Mouse (Mus musculus) adrenal gland, postnatal 4 days (tissue): Measurements from ENCODE around the gene Ak5. TPM values are rescaled to one million over a fixed set of nuclear protein-coding genes. Genes with fewer than 3 reads are reported as not detected.
"Not testable (repeated sequence)": the region's sequence is repeated elsewhere in the genome, so short reads cannot be mapped to it uniquely, and the experiment has no call there.

Source experiments
- DNase-seq, 2 experiments: peaks; one replicate each; pipeline ENCODE4 v3.0.0; 2021 to 2022; ENCODE audit warnings: low spot score in 2 of 2, mixed read lengths in 2 of 2
- total RNA-seq, 2 experiments: library from RNA; stranded (reverse); gene quantifications; 2 replicates each; pipeline ENCODE4 v1.2.3; 2021

The Ak5 gene
- total RNA-seq, 2 experiments from 2014 or later = 4.6 to 5.2 TPM

DNA sequence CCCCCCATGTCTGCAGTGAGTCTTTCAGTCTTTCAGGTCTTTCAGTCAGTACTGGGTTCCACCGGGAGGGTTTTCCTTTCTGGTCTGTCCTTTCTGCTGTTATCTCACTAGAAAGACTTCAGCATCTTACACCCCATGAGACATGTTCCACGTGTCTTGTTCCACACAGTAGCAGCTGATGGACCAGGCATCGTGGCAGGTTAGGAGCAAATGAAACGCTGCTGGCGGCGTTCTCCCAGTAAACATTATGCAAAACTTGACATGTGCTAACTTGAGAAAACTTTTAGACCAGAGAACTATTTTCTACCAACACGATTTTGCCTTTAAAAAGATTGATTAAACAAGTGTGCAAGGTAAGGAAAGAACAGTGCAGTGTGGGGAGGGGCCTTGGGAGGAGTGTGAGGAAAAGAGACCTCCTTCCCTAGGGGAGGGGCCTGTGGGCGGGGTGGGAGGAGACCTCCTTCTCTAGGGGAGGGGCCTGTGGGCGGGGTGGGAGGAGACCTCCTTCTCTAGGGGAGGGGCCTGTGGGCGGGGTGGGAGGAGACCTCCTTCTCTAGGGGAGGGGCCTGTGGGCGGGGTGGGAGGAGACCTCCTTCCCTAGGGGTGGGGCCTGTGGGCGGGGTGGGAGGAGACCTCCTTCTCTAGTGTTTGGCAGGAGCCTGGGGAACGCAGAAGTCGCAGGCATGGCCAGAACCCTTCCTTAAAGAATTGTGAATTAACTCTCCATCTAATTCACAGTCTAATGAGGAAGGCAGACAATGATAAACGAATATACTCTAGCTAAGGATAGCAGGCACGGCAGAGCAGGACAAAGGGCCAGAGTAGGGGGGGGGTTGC is 189.3 kb downstream of the Ak5 start:
- no peak for DNase-seq

DNA sequence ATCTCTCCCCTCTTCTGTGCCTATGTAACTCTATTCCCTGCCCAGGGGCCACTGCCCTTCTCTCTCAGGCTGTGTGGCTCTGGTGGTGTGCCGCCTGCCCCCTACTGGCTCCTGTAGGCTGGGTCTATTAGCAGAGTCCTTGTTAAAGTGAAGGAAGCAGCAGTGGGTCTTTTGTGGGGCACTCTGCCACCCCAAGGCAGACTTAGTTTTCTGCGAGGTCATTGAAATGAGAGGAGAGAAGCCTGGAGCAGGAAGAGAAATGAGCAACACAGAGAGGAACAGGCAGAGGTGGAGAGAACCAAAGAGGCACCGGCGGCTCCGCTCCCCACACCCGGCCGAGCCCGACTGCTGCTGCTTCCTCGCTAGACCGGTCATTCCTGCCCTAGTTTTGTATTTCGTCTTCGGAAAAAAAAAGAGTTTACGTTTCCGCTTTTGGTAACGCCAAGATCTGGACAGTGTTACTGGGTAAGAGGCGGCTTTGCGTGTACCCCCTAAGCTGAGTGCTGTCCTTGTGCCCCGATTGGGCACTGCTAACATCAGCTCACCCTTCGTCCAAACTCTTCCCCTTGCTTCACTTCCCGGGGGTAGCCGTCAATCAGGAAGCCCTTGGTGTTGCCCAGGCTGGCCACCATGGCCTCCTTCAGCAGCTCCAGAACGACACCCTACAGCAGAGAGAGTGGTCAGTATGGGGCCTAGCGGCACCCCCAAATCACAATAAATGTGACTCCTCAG is 190.2 kb downstream of the Ak5 start:
- peak in 1 of 2 experiments; percentile 36 for DNase-seq

DNA sequence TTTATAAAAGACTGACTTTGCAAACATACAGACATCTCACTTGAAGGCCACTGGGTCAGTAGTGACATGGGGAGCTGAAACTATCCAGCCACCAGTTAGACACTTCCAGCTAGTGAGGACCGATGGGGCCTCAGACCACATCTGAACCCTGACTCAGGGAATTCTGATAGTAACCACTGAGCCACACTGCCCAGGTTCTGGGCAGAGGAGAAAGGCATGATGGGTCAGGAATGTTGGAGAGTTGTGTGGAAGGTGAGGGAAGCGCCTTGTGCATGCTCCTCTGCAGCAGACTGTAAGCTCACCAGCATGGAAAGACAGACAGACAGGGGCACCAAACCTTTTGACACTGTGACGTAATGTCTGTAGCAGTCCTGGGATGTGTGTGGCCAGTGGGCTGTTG is 192.3 kb downstream of the Ak5 start:
- no peak for DNase-seq

DNA sequence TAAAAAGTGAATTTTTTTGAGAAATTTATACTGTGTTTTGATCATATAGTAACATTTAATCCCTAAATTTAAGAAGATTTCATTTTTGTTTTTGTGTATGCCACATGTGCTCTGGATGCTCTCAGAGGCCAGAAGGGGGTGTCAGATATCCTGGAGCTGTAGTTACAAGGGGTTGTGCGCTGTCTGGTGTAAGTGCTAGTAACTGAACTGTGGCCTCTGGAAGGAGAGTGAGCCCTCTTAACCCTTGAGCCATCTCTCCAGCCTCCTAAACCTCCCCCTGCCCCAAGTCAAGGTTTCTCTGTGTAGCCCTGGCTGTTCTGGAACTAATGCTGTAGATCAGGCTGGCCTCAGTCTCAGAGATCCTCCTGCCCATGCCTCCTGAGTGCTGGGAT is 192.9 kb downstream of the Ak5 start:
- DNase-seq = no peak

DNA sequence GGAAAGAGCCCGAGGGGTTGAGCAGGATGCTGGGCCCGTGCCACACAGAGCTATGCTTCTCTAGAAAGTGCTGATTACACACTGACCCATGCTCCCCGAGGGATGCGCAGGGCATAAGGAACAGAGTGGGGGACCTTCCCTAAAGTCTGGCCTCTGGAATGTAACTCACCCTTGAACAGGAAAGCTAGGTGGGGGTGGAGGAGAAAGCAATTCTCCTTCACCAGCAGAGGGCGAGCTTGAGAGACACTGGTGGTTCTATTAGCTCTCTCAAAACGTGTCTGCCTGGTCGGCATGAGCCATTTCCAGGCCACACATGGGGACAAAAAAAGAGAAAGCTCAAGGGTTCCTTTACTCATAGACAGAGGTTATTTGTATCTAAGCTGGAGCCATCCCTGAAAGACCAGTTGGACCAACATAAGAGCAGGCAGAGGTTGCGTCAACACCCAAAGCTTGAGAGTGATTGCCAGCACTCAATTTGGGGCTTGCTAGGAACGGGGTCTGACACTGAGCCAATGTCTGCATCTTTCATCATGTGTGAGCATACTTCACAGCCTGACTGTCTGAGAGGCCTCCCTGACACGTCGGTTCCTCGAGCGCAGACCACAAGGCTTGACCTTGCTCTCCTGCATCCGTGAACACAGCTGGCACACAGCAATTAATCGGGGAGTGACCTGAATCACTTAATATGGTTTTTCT is 193.4 kb downstream of the Ak5 start:
- peak in 1 of 2 experiments; percentile 35 for DNase-seq

DNA sequence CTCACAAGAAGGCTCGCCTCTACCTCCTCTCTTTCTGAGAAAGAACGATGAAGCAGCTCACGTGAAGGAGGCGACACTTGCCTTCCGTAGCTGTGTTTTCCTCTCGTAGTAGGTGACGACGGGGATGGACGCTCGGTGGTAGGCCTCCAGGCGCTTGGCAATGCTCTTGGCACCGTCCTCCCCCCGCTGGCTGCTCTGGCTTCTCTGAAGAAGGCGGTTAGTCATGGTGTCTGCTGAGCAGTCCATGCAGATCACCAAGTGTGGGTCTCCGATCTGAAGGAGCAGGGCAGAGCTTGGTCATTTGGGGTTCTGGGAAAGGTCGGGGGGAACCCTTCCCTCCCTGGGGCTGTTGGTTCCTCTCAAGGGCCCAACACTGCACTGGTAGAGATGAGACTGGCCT is 195.5 kb downstream of the Ak5 start:
- DNase-seq = no peak

DNA sequence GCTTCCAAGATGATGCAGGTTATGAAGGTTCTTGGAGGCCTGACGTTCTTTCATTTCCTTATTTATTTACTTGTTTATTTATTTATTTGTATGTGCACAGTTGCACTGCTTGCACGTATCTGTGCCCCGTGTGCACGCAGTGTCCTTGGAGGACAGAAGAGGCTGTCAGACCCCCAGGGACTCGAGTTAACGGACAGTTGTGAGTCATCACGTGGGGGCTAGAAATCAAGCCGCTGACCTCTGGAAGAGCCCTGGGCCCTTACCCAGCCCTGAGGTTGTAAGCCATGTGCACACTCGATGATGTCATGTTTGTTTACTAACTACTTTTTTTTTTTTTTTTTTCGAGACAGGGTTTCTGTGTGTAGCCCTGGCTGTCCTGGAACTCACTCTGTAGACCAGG is 197.8 kb downstream of the Ak5 start:
- DNase-seq = no peak

DNA sequence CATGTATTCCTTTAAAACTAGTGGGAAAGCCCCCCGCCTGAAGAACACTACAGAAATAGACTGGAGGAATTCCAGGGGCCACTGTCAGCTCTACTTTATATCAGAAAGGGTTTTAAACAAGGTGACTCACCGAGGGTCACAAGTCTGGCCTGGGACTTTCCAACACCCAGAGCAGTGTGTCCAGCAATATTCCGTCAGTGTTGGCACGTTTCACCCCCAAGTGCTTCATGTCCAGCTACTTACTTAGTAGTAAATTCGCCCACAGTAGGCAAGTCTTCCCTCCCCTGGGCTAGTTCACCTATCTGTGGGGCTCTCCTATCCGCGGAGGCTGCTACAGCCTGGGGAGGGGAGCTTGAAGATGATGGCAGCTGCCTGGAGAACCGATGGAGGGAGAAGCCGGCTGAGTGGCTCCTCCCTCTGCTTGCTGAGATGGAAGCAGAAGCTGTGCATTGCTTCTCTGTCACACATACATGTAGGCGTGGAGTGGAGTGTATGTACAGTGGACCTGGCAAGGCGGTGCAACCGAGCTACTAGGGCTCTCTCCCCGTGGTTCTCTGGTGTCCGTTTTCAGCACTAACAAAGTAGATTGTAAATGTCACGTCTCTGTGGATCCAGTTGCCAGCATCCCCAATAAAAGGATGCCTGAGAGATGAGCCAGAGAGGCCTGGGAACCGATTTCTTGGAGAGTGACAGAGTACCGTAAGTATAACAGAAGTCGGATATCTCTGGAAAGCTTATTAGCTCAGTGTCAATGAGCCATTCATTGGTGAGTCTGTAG is 198.5 kb downstream of the Ak5 start:
- no peak for DNase-seq

DNA sequence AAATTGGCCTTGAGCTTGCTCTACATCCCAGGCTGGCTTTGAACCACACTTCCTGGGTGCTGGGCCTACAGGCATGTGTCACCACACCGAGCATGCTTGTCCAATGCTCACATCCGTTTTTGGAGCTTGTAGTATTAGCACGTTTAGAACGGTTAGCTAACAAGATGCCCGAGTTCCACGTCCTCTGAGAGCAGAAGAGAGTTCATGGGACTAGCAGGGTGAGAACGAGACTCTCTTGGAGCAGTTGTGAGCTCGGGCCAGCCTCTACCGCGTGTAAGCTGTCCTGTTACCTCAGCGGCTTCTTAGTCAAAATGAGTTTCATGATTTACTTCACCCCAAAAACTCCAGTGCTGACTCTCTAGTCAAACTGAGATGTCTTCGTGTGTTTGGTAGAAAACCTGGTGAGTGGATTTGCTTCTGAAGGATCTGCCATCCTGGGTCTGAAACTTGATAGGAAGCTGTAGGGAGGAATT is 199.6 kb downstream of the Ak5 start:
- no peak for DNase-seq

DNA sequence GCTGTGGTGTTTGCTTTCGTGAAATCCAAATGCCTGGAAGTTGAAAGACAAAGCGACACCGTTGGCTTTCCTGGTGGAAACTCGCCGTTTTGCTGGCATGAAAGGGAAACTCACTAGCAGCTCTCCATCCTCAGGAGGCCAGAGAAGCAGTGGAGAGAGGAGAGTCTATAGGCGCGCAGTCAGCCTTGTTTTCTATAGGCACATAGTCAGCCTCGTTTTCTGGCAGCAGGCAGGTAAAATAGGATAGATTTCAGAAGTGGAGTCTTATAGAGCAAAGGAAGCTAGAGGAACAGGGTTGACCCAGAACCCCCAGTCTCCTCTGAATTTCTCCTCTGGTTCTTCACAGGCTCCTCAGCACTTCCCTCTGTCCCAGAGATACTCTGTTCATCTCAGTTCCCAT is 200.1 kb downstream of the Ak5 start:
- DNase-seq = no peak

DNA sequence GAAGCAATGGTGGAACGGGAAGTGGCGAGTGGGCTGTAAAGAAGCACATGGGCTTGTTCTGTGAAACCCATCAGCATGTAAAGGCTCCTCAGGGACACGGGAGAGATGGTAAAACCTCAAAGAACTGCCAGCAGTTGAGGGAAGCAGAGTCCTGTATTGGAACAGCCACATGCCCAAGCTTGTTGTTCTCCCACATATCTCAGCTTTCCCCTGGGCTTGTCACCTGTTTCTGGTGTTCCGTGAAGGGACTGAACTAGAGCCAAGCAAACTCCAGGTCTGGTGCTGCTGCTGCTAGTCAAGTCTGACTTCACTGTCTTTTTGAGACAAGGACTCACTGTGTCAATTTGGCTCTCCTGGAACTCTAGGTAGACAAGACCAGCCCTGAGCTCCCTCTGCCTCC is 200.8 kb downstream of the Ak5 start:
- no peak for DNase-seq

DNA sequence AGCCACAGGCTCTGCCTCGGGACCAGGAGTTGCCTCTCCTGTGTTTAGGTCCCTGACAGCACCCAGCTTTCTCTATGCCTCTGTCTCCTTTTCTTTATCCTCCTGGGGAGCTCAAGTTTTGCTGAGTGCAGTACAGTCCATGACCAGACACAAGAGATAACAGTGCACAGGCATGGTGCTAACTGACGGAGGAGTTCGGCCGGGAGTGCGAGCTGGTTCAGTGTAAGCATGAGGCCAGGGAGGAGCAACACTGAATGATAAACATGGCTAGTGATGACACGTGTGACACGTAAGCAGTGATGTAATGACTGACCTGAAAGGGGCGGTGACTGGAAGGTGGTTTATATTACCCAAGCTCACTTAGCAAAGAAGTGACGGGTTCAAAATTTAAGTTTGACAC is 201.3 kb downstream of the Ak5 start:
- DNase-seq = no peak

DNA sequence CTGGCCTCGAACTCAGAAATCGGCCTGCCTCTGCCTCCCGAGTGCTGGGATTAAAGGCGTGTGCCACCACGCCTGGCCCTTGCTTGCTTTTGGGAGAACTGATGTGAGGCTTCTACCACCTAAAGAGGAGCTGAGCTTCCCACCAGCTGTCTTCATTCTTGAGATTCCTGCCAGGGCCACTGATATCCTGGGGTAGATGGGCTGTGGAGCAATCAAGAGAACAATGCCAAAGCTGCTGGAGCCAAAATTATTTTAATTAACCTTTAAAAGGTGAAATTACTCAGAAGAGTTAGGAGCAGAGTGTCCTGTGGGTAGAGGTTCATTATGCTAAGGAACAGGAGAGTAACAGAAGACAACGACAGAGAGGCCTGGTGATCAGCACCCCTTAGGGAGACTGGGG is 202.8 kb downstream of the Ak5 start:
- DNase-seq = no peak

DNA sequence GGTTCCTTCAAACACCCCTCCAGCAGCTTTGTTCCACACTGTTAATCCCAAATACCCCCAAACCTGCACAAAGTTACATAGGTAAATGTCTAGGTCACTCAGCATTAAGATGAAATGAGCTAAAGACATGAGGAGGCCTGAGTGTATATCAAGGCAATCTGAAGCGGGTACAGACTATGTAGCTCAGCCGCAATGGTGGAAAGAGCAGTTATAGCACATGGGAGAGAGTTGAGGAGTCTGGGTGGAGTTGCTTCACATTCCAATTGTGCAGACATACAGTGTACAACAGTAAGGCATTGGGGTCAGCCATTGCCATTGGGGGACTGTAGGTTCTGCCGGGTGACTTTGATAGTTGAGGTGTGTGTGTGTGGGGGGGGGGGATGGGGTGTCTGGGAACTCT is 203.7 kb downstream of the Ak5 start:
- no peak for DNase-seq

DNA sequence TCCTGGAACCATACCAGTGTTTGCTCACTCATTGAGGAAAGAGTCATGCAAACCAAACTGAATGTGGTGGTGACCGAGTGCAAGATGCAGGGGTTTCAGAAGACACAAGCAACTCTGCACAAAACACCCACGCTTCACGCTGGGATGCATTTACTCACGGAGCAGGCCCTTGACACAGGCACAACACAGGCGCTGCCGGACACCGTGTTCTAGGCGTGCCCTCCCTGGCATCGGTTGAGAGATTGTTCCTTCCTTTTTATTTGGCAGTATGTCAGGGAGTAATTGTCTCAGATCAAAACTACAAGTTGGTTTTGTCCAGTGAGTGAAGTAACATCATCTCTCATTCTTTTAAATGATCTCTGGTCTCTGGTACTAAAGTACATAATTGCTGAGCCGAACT is 205.3 kb downstream of the Ak5 start:
- no peak for DNase-seq

DNA sequence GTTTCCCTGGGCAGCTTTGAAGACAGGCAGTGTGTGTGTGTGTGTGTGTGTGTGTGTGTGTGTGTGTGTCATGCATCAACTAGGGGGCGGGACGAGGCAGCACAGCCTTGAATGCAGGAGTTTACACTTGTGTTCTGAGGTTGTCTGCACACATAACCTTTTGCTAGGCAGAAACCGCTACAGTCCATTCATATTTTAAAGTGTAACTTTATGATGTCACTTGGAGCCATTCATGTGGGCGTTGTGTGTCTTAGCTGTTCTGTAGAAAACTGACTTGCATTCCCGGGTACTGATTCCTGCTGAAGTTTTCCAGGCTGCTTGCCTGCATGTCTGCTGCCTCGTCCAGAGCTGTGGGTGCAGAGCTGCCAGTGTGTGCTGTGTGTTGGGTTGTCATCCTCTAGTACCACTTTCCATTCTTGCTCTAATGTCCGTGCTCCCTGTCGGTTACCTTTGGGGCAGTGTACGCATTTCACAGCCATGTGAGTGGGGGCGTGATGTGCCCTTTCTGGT is 206.1 kb downstream of the Ak5 start:
- DNase-seq = no peak

DNA sequence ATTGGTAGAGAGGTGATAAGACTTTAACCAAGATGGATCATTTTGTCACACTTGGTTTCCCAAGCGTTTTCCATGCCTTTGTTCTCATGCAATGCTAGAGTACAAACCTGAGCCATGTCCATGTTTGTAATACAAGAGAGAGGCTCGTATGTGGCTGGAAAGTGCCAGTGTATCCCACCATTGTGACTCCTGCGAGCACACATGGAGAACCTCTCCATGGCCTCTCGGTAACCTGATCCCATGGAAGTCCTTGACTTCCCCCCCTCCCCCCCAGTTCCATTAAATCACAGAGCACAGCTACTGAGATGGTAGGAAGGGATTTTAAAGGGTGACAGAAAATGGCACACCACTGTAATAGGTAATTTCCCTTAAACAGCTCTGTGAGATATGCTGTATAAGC is 207.4 kb downstream of the Ak5 start:
- DNase-seq = no peak

DNA sequence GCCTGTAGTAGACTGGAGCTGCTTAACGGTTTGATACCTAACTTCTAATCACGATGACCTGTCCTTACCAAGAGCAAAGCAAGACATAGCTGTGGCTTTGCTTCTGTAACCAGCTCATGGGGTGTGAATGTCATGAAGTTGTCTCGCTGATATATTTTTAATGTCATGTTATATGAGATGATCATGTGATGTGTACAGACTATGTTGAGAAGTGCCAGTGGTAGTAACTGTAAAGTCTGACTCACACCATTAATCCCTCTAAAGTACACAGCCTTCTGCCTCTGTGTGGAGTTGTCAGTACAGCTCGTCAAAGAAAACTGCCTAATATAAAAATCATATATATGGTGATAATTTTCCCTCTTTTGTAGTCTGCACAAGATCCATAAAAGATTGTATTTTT is 209.3 kb downstream of the Ak5 start:
- not testable (repeated sequence) for DNase-seq

DNA sequence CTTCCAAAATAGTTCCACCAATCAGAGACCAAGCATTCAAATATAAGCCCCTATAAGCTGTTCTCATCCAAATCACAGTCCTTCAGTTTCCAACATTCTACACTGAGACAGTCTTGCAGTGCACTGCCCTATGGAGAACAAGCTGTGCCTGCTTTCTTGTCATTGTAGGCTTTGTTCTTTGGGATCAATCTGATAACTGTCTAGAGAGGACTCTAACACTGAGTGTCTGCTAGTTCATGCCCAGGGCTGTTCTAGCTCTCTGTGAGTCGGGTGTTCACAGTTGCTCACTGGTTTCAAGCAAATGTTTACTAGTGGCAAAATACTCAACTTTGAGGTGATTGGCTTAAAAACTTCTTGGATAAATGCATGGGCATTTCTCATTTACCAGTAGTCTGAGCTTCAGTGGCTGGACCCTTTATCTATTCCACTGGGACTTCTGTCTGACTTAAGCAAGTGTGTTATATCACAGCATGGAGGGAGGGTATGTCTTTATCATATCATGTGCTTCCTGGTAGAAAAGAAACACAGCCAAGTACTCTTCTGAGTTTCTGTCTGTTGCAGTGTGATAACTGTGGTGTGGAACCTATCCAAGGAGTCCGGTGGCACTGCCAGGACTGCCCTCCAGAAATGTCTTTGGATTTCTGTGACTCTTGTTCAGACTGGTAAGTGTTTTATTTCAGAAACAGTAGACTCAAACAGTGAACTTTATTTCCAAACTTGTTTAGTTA is 210.7 kb downstream of the Ak5 start:
- DNase-seq = no peak

DNA sequence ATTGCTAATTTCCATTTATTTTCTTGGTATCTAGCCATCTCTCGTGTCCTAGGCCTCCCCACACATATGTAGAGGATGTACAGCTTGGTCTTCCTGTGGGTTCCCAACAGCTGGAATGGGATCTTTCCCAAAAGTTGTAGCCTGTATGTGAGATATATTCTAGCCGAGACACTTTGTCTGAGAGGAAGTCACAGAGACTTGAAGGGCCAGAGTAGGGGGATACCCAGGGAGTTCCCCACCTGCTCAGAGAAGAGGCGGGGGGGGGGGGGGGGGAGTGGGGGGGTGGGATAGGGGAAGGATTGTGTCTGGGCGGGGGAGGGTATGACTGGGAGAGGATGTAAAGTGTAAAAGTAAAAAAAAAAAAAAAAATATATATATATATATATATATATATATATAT is 215.0 kb downstream of the Ak5 start:
- no peak for DNase-seq
